Mouse (Mus musculus): ENCODE measurements around the gene Tspear. TPM values are rescaled to one million over a fixed set of nuclear protein-coding genes. Genes with fewer than 3 reads are reported as not detected.
"Not testable (repeated sequence)": the region's sequence is repeated elsewhere in the genome, so short reads cannot be mapped to it uniquely, and the experiment has no call there.

The Tspear gene
- polyA plus RNA-seq, 1 experiment from 2014 or later = 0.77 TPM

DNA sequence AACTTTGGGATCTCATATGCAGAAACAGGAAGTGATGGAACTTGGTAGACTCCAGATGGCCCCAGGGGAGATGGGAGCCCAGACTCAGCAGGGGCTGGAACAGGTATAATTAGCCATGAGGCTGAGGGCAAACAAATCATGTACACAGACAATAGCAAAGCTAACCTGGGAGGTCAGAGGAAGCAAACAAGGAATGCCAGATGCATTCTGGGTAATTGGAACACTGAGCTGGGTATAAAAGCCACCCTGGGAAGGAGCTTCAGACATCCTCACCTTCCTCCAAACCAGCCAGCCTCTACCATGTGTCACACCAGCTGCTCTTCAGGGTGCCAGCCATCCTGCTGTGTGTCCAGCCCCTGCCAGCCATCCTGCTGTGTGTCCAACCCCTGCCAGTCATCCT, 24.8 kb downstream of the Tspear start, which contains the start of gene Gm10024:
Gm10024 (plus strand) TSS at position 301 of the 400 bp plus-strand sequence.
- not testable (repeated sequence) for DNase-seq (ENCODE audit: low spot score)

DNA sequence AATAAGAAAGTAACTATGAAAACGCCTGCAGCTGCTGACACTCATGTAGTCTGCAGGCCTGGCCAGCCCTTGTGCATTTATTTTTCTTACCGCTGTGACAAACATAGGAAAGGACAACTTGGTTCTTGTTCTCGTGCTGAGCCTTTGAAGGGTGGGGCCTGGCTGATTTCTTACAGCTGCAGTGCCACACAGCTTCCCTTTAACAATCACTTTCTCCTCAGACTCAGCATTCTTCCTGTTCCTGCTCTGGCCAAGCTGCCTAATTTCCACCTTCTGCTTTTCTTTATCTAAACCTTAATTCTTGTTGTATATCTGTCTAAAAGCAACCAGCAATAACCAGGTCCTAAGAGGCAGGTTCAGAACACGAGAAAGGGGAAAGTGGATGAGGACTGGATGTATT, 27.4 kb downstream of the Tspear start:
- DNase-seq (ENCODE audit: low spot score) = no peak

GRCm38 (mm10) chr10:77715507-77715906, 29.1 kb downstream of the Tspear start, which contains the start of gene Gm10142:
Gene Gm10142, plus strand, starts transcription at chr10:77715807.
- DNase-seq (ENCODE audit: low spot score) = no peak

- DNase-seq (ENCODE audit: low spot score) = not testable (repeated sequence)
Observed at GRCm38 (mm10) chr10:77720299-77720698, 33.9 kb downstream of the Tspear start, which contains the start of gene Krtap12-1. Gene Krtap12-1, plus strand, starts transcription at chr10:77720599.

- no peak for DNase-seq (ENCODE audit: low spot score)
Observed at GRCm38 (mm10) chr10:77724855-77725254, 38.5 kb downstream of the Tspear start.

- no peak for DNase-seq (ENCODE audit: low spot score)
Observed at GRCm38 (mm10) chr10:77726186-77726585, 39.8 kb downstream of the Tspear start, which contains the start of gene Gm10100. Gene Gm10100, plus strand, starts transcription at chr10:77726486.

GRCm38 (mm10) chr10:77728280-77728679, 41.9 kb downstream of the Tspear start:
- DNase-seq (ENCODE audit: low spot score) = no peak

DNA sequence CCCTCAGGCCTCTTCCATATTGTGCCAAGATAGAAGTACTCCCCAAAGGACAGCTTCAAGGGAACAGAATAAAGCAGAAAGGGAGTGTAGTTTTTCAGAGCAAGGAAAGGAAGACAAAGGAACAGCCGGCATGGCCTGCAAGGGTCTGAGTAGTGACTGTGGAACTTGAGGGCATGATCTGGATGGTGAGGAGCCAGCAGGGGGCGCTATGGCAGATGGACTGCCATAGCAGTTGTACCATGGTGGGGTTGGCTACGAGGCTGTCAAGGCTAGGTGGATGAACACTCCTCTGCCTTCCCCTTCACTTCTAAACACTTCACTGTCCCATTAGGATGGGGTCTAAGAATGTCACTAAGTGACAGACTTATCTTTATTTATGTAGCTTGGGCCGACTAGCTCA, 42.9 kb downstream of the Tspear start:
- no peak for DNase-seq (ENCODE audit: low spot score)

DNA sequence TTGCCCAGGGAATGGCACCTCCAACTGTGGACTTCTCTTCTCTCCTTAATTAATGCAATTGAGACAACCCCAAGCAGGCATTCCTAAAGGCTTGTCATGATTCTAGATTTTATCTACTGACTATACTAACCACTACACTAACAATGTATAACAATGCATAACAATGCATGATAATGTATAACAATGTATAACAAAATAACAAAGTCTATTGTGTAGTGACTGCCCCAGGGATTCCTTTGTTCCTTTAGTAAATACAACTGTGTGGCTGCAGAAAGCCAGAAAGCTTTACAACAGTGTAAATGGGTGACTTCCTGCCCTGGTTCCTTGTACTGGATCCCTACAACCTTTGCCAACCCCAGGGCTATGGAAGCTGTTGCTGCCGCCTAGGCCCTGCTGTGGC, 49.6 kb downstream of the Tspear start:
- DNase-seq (ENCODE audit: low spot score) = no peak

- DNase-seq (ENCODE audit: low spot score) = no peak
Observed at GRCm38 (mm10) chr10:77738929-77739328, 52.6 kb downstream of the Tspear start.

DNA sequence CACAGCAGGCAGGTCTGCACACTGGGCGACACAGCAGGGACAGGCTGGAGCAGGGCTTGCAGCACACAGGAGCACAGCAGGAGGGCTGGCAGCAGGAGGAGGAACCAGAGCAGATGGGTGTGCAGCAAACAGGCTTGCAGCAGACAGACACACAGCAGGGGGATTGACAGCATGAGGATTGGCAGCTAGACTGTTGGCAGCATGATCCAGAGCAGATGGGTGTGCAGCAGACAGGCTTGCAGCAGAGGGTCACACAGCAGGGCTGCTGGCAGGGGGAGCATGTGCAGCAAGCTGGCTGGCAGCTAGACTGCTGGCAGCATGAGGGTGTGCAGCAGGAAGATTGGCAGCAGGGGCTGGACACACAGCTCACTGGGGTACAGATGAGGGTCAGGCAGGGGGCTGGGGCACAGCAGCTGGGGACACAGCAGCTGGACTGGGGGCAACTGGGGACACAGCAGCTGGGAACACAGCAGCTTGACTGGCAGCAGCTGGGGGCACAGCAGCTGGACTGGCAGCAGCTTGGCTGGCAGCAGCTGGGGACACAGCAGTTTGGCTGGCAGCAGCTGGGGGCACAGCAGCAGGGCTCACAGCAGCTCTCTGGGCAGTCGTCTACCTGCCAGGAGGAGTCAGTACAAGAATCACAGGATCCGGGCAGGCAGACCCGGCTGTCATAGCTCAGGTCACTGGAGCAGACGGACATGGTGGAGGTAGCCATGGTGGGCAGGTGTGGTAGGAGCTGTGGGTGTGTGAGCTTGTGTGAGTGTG, 55.7 kb downstream of the Tspear start, which contains the start of gene Gm18596:
Gm18596 (minus strand) TSS at position 715 of the 765 bp plus-strand sequence.
- DNase-seq (ENCODE audit: low spot score) = not testable (repeated sequence)

- DNase-seq (ENCODE audit: low spot score) = not testable (repeated sequence)
Observed at GRCm38 (mm10) chr10:77750686-77751085, 64.3 kb downstream of the Tspear start.

GRCm38 (mm10) chr10:77751254-77751653, 64.9 kb downstream of the Tspear start, which contains the start of gene Gm9736:
Gene Gm9736, minus strand, starts transcription at chr10:77751354.
- DNase-seq (ENCODE audit: low spot score) = not testable (repeated sequence)

DNA sequence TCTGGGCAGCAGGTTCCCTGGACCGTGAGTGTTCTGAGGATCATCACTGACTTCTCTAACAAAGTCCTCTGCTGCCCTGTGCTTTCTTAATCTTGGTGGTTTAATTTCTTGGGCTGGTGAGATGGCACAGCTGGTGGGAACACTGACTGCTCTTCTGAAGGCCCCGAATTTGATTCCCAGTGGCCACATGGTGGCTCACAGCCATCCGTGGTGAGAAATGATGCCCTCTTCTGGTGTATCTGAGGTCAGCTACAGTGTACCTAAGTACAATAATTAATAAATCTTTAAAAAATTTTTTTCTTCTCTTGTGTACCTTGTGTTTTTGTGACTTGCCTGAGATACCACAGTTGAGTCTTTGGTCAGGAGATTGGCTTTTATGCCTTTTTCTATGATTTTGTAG, 65.9 kb downstream of the Tspear start:
- not testable (repeated sequence) for DNase-seq (ENCODE audit: low spot score)

DNA sequence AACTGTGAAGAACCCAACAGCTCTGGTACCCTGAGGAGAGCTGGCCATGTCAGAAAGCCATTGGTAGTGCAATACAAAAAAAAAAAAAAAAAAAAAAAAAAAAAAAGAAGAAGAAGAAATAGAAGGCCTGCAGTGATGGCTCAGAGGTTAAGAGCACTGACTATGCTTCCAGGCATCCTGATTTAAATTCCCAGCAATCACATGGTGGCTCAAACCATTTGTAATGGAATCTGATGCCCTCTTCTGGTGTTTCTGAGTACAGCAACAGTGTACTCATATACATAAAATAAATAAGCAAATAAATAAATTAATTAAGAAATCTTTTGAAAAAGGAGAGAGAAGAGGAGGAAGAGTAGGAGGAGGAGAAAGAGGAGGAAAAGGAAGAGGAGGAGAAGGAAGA, 67.1 kb downstream of the Tspear start:
- DNase-seq (ENCODE audit: low spot score) = no peak

DNA sequence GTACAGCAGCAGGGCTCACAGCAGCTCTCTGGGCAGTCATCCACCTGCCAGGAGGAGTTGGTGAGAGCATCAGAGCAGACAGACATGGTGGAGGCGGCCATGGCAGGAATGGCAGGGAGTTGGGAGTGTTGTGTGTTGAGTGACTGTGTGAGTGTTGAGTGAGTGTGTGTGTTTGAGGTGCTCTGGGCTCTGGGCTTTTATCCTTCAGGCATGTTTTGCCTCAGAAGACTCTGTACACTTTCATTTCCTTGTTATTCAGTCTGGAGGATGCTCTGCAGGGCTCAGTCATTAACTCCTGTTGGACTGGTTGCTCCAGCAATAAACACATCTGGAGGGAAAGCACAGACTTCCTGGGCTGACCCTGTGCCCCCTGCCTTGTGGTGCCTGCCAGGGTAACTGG, 73.2 kb downstream of the Tspear start, which contains the start of gene Gm3233:
Gm3233 (minus strand) TSS at position 101 of the 400 bp plus-strand sequence.
- not testable (repeated sequence) for DNase-seq (ENCODE audit: low spot score)

GRCm38 (mm10) chr10:77769727-77770126, 83.4 kb downstream of the Tspear start:
- DNase-seq (ENCODE audit: low spot score) = no peak

DNA sequence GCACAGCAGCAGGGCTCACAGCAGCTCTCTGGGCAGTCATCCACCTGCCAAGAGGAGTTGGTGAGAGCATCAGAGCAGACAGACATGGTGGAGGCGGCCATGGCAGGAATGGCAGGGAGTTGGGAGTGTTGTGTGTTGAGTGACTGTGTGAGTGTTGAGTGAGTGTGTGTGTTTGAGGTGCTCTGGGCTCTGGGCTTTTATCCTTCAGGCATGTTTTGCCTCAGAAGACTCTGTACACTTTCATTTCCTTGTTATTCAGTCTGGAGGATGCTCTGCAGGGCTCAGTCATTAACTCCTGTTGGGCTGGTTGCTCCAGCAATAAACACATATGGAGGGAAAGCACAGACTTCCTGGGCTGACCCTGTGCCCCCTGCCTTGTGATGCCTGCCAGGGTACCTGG, 84.9 kb downstream of the Tspear start, which contains the start of gene Gm3238:
Gm3238 (minus strand) TSS at position 101 of the 400 bp plus-strand sequence.
- DNase-seq (ENCODE audit: low spot score) = not testable (repeated sequence)

GRCm38 (mm10) chr10:77772142-77772541, 85.8 kb downstream of the Tspear start:
- not testable (repeated sequence) for DNase-seq (ENCODE audit: low spot score)

- DNase-seq (ENCODE audit: low spot score) = not testable (repeated sequence)
Observed at GRCm38 (mm10) chr10:77776844-77777243, 90.5 kb downstream of the Tspear start, which contains the start of gene Gm7138. Gene Gm7138, minus strand, starts transcription at chr10:77776944.

DNA sequence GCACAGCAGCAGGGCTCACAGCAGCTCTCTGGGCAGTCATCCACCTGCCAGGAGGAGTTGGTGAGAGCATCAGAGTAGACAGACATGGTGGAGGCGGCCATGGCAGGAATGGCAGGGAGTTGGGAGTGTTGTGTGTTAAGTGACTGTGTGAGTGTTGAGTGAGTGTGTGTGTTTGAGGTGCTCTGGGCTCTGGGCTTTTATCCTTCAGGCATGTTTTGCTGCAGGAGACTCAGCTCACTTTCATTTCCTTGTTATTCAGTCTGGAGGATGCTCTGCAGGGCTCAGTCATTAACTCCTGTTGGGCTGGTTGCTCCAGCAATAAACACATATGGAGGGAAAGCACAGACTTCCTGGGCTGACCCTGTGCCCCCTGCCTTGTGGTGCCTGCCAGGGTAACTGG, 96.1 kb downstream of the Tspear start, which contains the start of gene Gm3250:
Gm3250 (minus strand) TSS at position 101 of the 400 bp plus-strand sequence.
- not testable (repeated sequence) for DNase-seq (ENCODE audit: low spot score)

DNA sequence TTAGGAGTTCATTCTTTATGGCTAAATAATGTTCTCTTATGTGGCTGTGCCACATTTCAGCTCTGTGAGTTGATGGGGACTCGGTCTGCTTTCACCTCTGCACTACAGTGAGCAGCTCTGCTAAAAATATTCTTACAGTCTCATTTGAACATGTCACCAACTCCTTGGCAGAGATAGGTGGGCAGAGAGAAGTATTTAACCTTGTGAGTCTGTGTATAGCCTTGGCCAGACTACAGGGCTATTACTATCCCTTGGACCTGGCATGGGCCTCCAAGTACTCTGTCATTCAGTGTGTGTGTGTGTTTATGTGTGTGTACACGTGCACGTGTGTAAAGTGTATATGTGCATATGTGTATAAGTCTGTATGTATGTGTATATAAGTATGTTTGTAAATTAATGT, 97.0 kb downstream of the Tspear start:
- not testable (repeated sequence) for DNase-seq (ENCODE audit: low spot score)

Data from thymus, postnatal 0 days (tissue).